Mouse (Mus musculus) ES-E14 (cell line): ENCODE data around the gene AC170998.1. TPM values are rescaled to one million over a fixed set of nuclear protein-coding genes. Genes with fewer than 3 reads are reported as not detected.

Experiments
- DNase-seq: peaks from one replicate; pipeline ENCODE4 v3.0.0-alpha.2; 2013; ENCODE audit warnings: low read depth, low spot score
- H3K27ac ChIP-seq: 2 replicates; pipeline ENCODE4 v1.5.1; 2012; ENCODE audit warnings: low read depth, mild to moderate bottlenecking, low read length, moderate library complexity, mixed read lengths; ENCODE audit not compliant: poor library complexity, insufficient read depth, severe bottlenecking
- H3K36me3 ChIP-seq: 2 replicates; pipeline ENCODE4 v1.6.1; 2012; ENCODE audit warnings: mild to moderate bottlenecking, low read length, moderate library complexity, mixed read lengths; ENCODE audit not compliant: control insufficient read depth, poor library complexity, insufficient read depth, severe bottlenecking
- H3K4me1 ChIP-seq, 2 experiments: fragments of 150-350 bp in 1 of 2; sonication (generic) in 1 of 2; 2 replicates each; pipeline ENCODE4 v1.6.1; 2012; ENCODE audit warnings: low read length in 2 of 2, mild to moderate bottlenecking in 1 of 2, mixed read lengths in 1 of 2; ENCODE audit not compliant: control insufficient read depth in 2 of 2, insufficient read depth in 2 of 2, poor library complexity in 1 of 2
- H3K4me3 ChIP-seq, 2 experiments: fragments of 150-350 bp in 1 of 2; sonication (generic) in 1 of 2; 2 replicates each; pipeline ENCODE4 v1.5.1; 2012; ENCODE audit warnings: low read length in 2 of 2, low read depth in 1 of 2, mild to moderate bottlenecking in 1 of 2, mixed read lengths in 1 of 2; ENCODE audit not compliant: insufficient read depth in 1 of 2, poor library complexity in 1 of 2, severe bottlenecking in 1 of 2
- H3K9ac ChIP-seq: 2 replicates; pipeline ENCODE4 v1.6.1; 2012; ENCODE audit warnings: low read depth, mild to moderate bottlenecking, low read length, mixed read lengths; ENCODE audit not compliant: poor library complexity, insufficient read depth, severe bottlenecking
- H3K9me3 ChIP-seq: fragments of 150-350 bp; sonication (generic); 2 replicates; pipeline ENCODE4 v1.6.1; 2012; ENCODE audit warnings: low read depth, mild to moderate bottlenecking, low read length; ENCODE audit not compliant: control insufficient read depth, insufficient read depth
- CHD2 ChIP-seq: IDR thresholded peaks from 2 replicates; pipeline ENCODE4 v1.6.1; 2014; ENCODE audit warnings: mild to moderate bottlenecking, low read depth, low read length, inconsistent platforms
- HCFC1 ChIP-seq: IDR thresholded peaks from 2 replicates; pipeline ENCODE4 v1.6.1; 2012; ENCODE audit warnings: low read length, inconsistent platforms, borderline replicate concordance; ENCODE audit not compliant: insufficient read depth
- MAFK ChIP-seq: IDR thresholded peaks from 2 replicates; pipeline ENCODE4 v1.6.1; 2014; ENCODE audit warnings: mild to moderate bottlenecking, low read depth, low read length, inconsistent platforms; ENCODE audit not compliant: insufficient read depth
- ZC3H11A ChIP-seq: IDR thresholded peaks from 2 replicates; pipeline ENCODE4 v1.6.1; 2012; ENCODE audit warnings: low read depth, mild to moderate bottlenecking, inconsistent platforms, low read length, borderline replicate concordance
- ZNF384 ChIP-seq: IDR thresholded peaks from 2 replicates; pipeline ENCODE4 v1.6.1; 2012; ENCODE audit warnings: low read depth, low read length, inconsistent platforms
- in situ Hi-C, 2 experiments: fragments of 600-800 bp; cut with MboI; formaldehyde crosslinking; loops; one replicate each; pipeline ENCODE4 v1.15.1; 2025; ENCODE audit warnings: low sequenced_read_pairs in 2 of 2, inconsistent platforms in 1 of 2; ENCODE audit not compliant: unreplicated experiment in 2 of 2
- total RNA-seq: library from RNA; depleted of rRNA; stranded (reverse); fragments of 300-350 nt; gene quantifications from 2 replicates; pipeline ENCODE4 v1.2.3, GENCODE M21; 2012

AC170998.1 gene
- total RNA-seq, 1 experiment: 2.5 TPM

DNA sequence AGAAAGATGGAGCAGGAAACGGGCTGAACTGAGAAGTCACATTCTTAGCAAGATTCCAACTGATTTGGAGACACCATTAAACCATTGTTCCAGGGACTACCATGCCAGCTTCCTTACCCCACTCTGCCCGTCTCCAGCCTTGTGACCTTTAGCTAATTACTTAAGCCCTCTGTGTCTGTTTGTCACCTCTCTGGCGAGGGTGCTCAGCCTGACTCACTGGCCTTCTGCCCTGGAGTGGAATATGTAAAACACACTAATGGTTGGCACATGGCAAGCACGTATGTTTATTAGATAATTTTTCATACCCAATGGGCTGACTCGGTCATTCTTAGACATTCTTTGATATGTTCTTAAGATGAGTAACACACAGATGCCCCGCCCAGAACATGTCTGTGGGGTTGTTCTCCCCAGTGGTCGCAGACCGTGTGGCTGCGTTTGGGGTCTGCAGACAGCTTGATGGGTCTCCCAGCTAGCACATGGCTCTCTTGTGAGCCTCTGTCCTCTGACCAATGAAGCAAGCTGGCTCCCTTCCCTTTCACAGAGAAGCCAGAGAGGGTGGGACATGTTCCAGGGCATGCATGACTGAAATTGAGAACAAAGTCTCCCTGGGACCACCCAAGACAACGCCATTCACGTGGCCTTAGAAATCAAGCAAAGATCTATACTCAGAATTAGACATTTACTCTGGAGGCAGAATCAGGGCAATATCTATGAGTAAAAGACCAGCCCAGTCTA, 41.1 kb downstream of the AC170998.1 start:
- Histone ChIP-seq H3K36me3 (no peaks in the 10 kb centered on the region), H3K4me3 (no peak overlapping the region), H3K27ac (no peak overlapping the region), H3K4me1 (peaks cover 0 to 2% of the 10 kb centered on the region in 2 experiments; a peak in 1 of 4 replicates), H3K9me3 (no peaks in the 10 kb centered on the region), H3K9ac (no peak overlapping the region)
- TF ChIP-seq CHD2: no peak
- TF ChIP-seq MAFK: no peak
- no peak for TF ChIP-seq ZC3H11A
- no peak for TF ChIP-seq ZNF384
- no peak for TF ChIP-seq HCFC1
- no peak for DNase-seq
- in situ Hi-C loops: no loop called here

DNA sequence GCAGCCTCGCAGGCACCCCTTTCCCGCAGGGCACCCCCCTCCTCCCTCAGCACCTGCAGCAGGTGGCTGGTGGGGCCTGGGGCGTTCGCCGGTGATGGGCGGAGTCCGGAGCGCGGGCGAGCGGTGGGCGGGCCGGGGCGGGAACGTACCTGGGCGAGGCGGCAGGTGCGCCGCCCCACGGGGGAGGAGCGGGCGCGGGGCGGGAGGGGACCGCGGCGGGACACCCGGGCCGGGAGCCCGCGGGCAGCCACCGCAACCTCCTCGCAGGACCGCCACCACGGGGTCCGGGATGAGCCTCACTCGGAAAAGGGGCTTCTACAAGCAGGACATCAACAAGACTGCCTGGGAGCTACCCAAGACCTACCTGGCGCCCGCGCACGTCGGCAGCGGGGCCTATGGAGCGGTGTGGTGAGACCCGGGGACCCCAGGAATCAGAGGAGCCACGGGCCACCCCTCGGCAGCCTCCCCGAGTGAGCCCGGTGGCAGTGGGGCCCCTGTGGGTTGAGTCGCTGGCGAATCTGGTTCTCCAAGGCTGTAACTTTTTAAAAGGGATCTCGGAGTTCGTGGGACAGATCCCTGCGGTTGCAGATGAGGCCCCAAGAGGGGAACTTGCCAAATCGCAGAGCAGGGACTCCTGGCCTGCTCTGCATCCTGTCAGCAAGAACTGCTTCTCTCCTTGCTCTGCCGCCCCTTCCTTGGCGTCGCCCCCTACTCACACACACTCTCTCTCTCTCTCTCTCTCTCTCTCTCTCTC, 43.4 kb downstream of the AC170998.1 start, which contains the start of gene Mapk13:
Gene Mapk13, plus strand, starts transcription at position 177 of the 754 bp plus-strand sequence.
- Histone ChIP-seq H3K4me3 (peak within 1 kb of the TSS; percentile 68 to 94), H3K9ac (peak within 1 kb of the TSS; percentile 66), H3K27ac (no peak within 1 kb of the TSS), H3K9me3 (no peaks in the 10 kb centered on the region), H3K36me3 (no peaks in the 10 kb centered on the region), H3K4me1 (peaks cover 0 to 2% of the 10 kb centered on the region in 2 experiments; a peak in 1 of 4 replicates)
- TF ChIP-seq HCFC1: no peak
- TF ChIP-seq MAFK: no peak
- TF ChIP-seq ZNF384: no peak
- no peak for TF ChIP-seq ZC3H11A
- no peak for TF ChIP-seq CHD2
- no peak for DNase-seq
- in situ Hi-C loops: no loop called here

DNA sequence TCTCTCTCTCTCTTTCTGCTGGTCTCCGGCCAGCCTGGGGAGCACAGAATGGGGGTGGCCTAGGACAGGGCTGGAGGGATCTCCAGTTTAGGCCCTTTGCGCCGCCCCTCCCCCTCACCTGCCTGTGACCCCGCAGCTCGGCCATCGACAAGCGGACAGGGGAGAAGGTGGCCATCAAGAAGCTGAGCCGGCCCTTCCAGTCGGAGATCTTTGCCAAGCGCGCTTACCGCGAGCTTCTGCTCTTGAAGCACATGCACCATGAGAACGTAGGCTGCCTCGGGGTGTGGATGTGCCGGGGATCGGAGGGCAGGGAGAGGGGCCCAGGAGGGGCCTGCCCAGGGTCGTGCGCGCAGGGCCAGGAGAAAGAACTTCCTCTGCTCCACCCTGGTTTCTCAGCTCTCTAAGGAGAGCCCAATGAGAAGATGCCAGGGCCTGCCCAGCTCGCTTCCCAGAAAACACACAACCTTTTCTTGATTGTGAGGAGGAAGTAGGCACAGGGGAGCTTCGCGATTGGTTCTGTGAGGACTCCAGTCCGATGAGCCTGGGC, 44.1 kb downstream of the AC170998.1 start:
- peak overlapping the region; percentile 68 to 94 for H3K4me3 ChIP-seq
- H3K9me3 ChIP-seq: no peaks in the 10 kb centered on the region
- peaks cover 0 to 2% of the 10 kb centered on the region in 2 experiments; a peak in 1 of 4 replicates for H3K4me1 ChIP-seq
- H3K36me3 ChIP-seq: no peaks in the 10 kb centered on the region
- no peak for TF ChIP-seq CHD2
- TF ChIP-seq ZNF384: no peak
- no peak for TF ChIP-seq HCFC1
- TF ChIP-seq MAFK: no peak
- TF ChIP-seq ZC3H11A: no peak
- in situ Hi-C loops: no loop called here
- no peak for DNase-seq
- no peak overlapping the region for H3K27ac ChIP-seq
- H3K9ac ChIP-seq: peak overlapping the region; percentile 9; the same call in 1 of the 2 replicates

DNA sequence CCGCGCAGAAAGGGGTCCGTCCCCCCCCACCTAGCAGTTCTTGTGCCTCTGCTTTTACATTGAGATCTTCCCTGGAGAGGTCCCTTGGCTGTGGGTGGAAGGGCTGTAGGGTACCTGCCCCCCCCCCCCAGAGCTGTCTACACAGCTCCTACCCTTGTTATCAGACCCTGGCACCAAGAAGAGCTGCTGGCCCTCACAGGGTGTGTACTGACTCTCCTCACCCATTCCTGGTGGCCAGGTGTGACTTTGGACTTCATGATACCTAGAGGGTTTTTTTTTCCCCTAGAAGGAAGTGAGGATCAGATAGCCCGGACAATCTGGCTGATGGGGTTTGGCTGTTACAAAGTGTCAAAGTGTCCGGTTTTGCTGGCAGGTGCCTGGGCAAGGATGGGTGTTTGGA, 45.4 kb downstream of the AC170998.1 start:
- Histone ChIP-seq H3K4me1 (peaks cover 0 to 2% of the 10 kb centered on the region in 2 experiments; a peak in 1 of 4 replicates), H3K4me3 (no peak overlapping the region), H3K36me3 (no peaks in the 10 kb centered on the region), H3K27ac (no peak overlapping the region), H3K9ac (no peak overlapping the region), H3K9me3 (no peaks in the 10 kb centered on the region)
- TF ChIP-seq HCFC1 (no peak), CHD2 (no peak), MAFK (no peak), ZNF384 (no peak), ZC3H11A (no peak)
- DNase-seq: no peak
- in situ Hi-C loops: no loop called here
